Mouse (Mus musculus) MEL (cell line): Measurements from ENCODE around the gene Cmtm2a. TPM values are rescaled to one million over a fixed set of nuclear protein-coding genes. Genes with fewer than 3 reads are reported as not detected.

Source experiments
- DNase-seq: peaks from one replicate; pipeline ENCODE4 v3.0.0; 2011; ENCODE audit warnings: low read depth, low spot score
- H3K27ac ChIP-seq: 2 replicates; pipeline ENCODE4 v1.5.1; 2012; ENCODE audit warnings: low read depth, mild to moderate bottlenecking, control low read depth, low read length, moderate library complexity; ENCODE audit not compliant: control insufficient read depth
- H3K27me3 ChIP-seq, 2 experiments: fragments of 150-350 bp in 1 of 2; sonication (generic) in 1 of 2; 2 replicates each; pipeline ENCODE4 v1.6.1; 2012; ENCODE audit warnings: low read length in 2 of 2, mild to moderate bottlenecking in 2 of 2, improper control_type of control experiment in 1 of 2, moderate library complexity in 1 of 2; ENCODE audit not compliant: insufficient read depth in 2 of 2, control insufficient read depth in 1 of 2
- H3K36me3 ChIP-seq, 2 experiments: 2 replicates each; pipeline ENCODE4 v1.6.1; 2012 to 2014; ENCODE audit warnings: low read length in 2 of 2, improper control_type of control experiment in 1 of 2, inconsistent platforms in 1 of 2, mild to moderate bottlenecking in 1 of 2; ENCODE audit not compliant: insufficient read depth in 2 of 2, control insufficient read depth in 1 of 2
- H3K4me1 ChIP-seq, 2 experiments: fragments of 150-350 bp in 1 of 2; sonication (generic) in 1 of 2; 2 replicates each; pipeline ENCODE4 v1.6.1; 2012; ENCODE audit warnings: low read length in 2 of 2, improper control_type of control experiment in 1 of 2, mild to moderate bottlenecking in 1 of 2; ENCODE audit not compliant: insufficient read depth in 2 of 2, control insufficient read depth in 1 of 2
- H3K4me3 ChIP-seq, 2 experiments: fragments of 150-350 bp in 1 of 2; sonication (generic) in 1 of 2; 2 replicates each; pipeline ENCODE4 v1.5.1; 2012; ENCODE audit warnings: low read depth in 2 of 2, low read length in 2 of 2, mild to moderate bottlenecking in 2 of 2, moderate library complexity in 2 of 2, control low read depth in 1 of 2, improper control_type of control experiment in 1 of 2; ENCODE audit not compliant: control insufficient read depth in 1 of 2, insufficient read depth in 1 of 2
- H3K79me2 ChIP-seq: 2 replicates; pipeline ENCODE4 v1.6.1; 2012; ENCODE audit warnings: mild to moderate bottlenecking, low read length, moderate library complexity; ENCODE audit not compliant: control insufficient read depth, poor library complexity, insufficient read depth
- H3K9ac ChIP-seq: 2 replicates; pipeline ENCODE4 v1.6.1; 2012; ENCODE audit warnings: low read depth, mild to moderate bottlenecking, control low read depth, low read length, moderate library complexity; ENCODE audit not compliant: control insufficient read depth, poor library complexity, severe bottlenecking
- H3K9me3 ChIP-seq: fragments of 150-350 bp; sonication (generic); replicated peaks from 2 replicates; pipeline ENCODE4 v1.6.1; 2012; ENCODE audit warnings: mild to moderate bottlenecking, low read length, improper control_type of control experiment, moderate library complexity; ENCODE audit not compliant: insufficient read depth
- BHLHE40 ChIP-seq: IDR thresholded peaks from 2 replicates; pipeline ENCODE4 v1.6.1; 2012; ENCODE audit warnings: low read depth, mild to moderate bottlenecking, inconsistent platforms, low read length, improper control_type of control experiment, borderline replicate concordance
- CHD1 ChIP-seq: IDR thresholded peaks from 2 replicates; pipeline ENCODE4 v1.6.1; 2012; ENCODE audit warnings: low read depth, mild to moderate bottlenecking, inconsistent platforms, low read length, improper control_type of control experiment
- CHD2 ChIP-seq: IDR thresholded peaks from 2 replicates; pipeline ENCODE4 v1.6.1; 2011; ENCODE audit warnings: low read length, improper control_type of control experiment
- CTCF ChIP-seq, 3 experiments: IDR thresholded peaks in 2 of 3; conservative IDR thresholded peaks in 1 of 3; 2 replicates each; pipeline ENCODE4 v1.5.1; 2011 to 2012; ENCODE audit warnings: low read length in 3 of 3, low read depth in 2 of 3, mild to moderate bottlenecking in 2 of 3, improper control_type of control experiment in 1 of 3, inconsistent platforms in 1 of 3, mixed read lengths in 1 of 3, moderate library complexity in 1 of 3; ENCODE audit not compliant: control insufficient read depth in 1 of 3, insufficient read depth in 1 of 3, poor library complexity in 1 of 3, severe bottlenecking in 1 of 3
- E2F4 ChIP-seq: IDR thresholded peaks from 2 replicates; pipeline ENCODE4 v1.6.1; 2011; ENCODE audit warnings: low read depth, low read length, improper control_type of control experiment, borderline replicate concordance
- ELF1 ChIP-seq: IDR thresholded peaks from 2 replicates; pipeline ENCODE4 v1.6.1; 2014; ENCODE audit warnings: low read depth, mild to moderate bottlenecking, inconsistent platforms, low read length, improper control_type of control experiment, moderate library complexity
- EP300 ChIP-seq, 2 experiments: IDR thresholded peaks; 2 replicates each; pipeline ENCODE4 v1.6.1; 2011; ENCODE audit warnings: improper control_type of control experiment in 2 of 2, low read length in 2 of 2, low read depth in 1 of 2, mild to moderate bottlenecking in 1 of 2
- ETS1 ChIP-seq: IDR thresholded peaks from 2 replicates; pipeline ENCODE4 v1.6.1; 2012; ENCODE audit warnings: low read depth, mild to moderate bottlenecking, inconsistent platforms, low read length, improper control_type of control experiment, moderate library complexity
- GATA1 ChIP-seq: IDR thresholded peaks from 2 replicates; pipeline ENCODE4 v1.6.1; 2011; ENCODE audit warnings: low read depth, low read length, improper control_type of control experiment
- HCFC1 ChIP-seq: IDR thresholded peaks from 2 replicates; pipeline ENCODE4 v1.6.1; 2012; ENCODE audit warnings: low read depth, mild to moderate bottlenecking, inconsistent platforms, low read length, improper control_type of control experiment, moderate library complexity
- JUND ChIP-seq: IDR thresholded peaks from 2 replicates; pipeline ENCODE4 v1.6.1; 2011; ENCODE audit warnings: low read depth, mild to moderate bottlenecking, improper control_type of control experiment, low read length
- KAT2A ChIP-seq: conservative IDR thresholded peaks from 2 replicates; pipeline ENCODE4 v1.6.1; 2012; ENCODE audit warnings: low read depth, low read length, improper control_type of control experiment, inconsistent platforms
- MAFK ChIP-seq: IDR thresholded peaks from 2 replicates; pipeline ENCODE4 v1.6.1; 2011; ENCODE audit warnings: low read depth, mild to moderate bottlenecking, low read length, improper control_type of control experiment, borderline replicate concordance
- MAX ChIP-seq: IDR thresholded peaks from 2 replicates; pipeline ENCODE4 v1.6.1; 2011; ENCODE audit warnings: low read length, improper control_type of control experiment
- MAZ ChIP-seq: IDR thresholded peaks from 2 replicates; pipeline ENCODE4 v1.6.1; 2012; ENCODE audit warnings: low read depth, mild to moderate bottlenecking, inconsistent platforms, low read length, improper control_type of control experiment
- MEF2A ChIP-seq: IDR thresholded peaks from 2 replicates; pipeline ENCODE4 v1.6.1; 2014; ENCODE audit warnings: low read depth, mild to moderate bottlenecking, inconsistent platforms, low read length, improper control_type of control experiment; ENCODE audit not compliant: poor library complexity, insufficient replicate concordance, severe bottlenecking; ENCODE audit errors: extremely low read depth
- MXI1 ChIP-seq: IDR thresholded peaks from 2 replicates; pipeline ENCODE4 v1.6.1; 2011; ENCODE audit warnings: mild to moderate bottlenecking, low read depth, low read length, improper control_type of control experiment
- MYB ChIP-seq: IDR thresholded peaks from 2 replicates; pipeline ENCODE4 v1.6.1; 2011; ENCODE audit warnings: mild to moderate bottlenecking, low read depth, low read length, improper control_type of control experiment
- NELFE ChIP-seq: IDR thresholded peaks from 2 replicates; pipeline ENCODE4 v1.6.1; 2011; ENCODE audit warnings: low read depth, low read length, improper control_type of control experiment
- NRF1 ChIP-seq: IDR thresholded peaks from 2 replicates; pipeline ENCODE4 v1.6.1; 2014; ENCODE audit warnings: low read depth, mild to moderate bottlenecking, inconsistent platforms, low read length, improper control_type of control experiment, moderate library complexity; ENCODE audit not compliant: poor library complexity, insufficient read depth, severe bottlenecking
- POLR2A ChIP-seq, 2 experiments: IDR thresholded peaks; 2 replicates each; pipeline ENCODE4 v1.6.1; 2011 to 2012; ENCODE audit warnings: low read length in 2 of 2, mild to moderate bottlenecking in 2 of 2, control low read depth in 1 of 2, improper control_type of control experiment in 1 of 2, low read depth in 1 of 2, moderate library complexity in 1 of 2; ENCODE audit not compliant: control insufficient read depth in 1 of 2, insufficient read depth in 1 of 2, poor library complexity in 1 of 2
- POLR2AphosphoS2 ChIP-seq: IDR thresholded peaks from 2 replicates; pipeline ENCODE4 v1.6.1; 2011; ENCODE audit warnings: low read length, improper control_type of control experiment
- POLR2AphosphoS5 ChIP-seq: IDR thresholded peaks from 2 replicates; pipeline ENCODE4 v1.6.1; 2012; ENCODE audit warnings: low read depth, borderline replicate concordance, mild to moderate bottlenecking, inconsistent platforms, low read length, moderate library complexity, mixed read lengths
- RAD21 ChIP-seq: IDR thresholded peaks from 2 replicates; pipeline ENCODE4 v1.6.1; 2011; ENCODE audit warnings: mild to moderate bottlenecking, low read depth, low read length, improper control_type of control experiment
- RCOR1 ChIP-seq: IDR thresholded peaks from 2 replicates; pipeline ENCODE4 v1.6.1; 2012; ENCODE audit warnings: low read depth, mild to moderate bottlenecking, inconsistent platforms, low read length, improper control_type of control experiment
- SIN3A ChIP-seq: IDR thresholded peaks from 2 replicates; pipeline ENCODE4 v1.6.1; 2012; ENCODE audit warnings: low read length, improper control_type of control experiment, inconsistent platforms
- SMC3 ChIP-seq: IDR thresholded peaks from 2 replicates; pipeline ENCODE4 v1.6.1; 2011; ENCODE audit warnings: low read depth, low read length, improper control_type of control experiment
- TAL1 ChIP-seq: IDR thresholded peaks from 2 replicates; pipeline ENCODE4 v1.6.1; 2012; ENCODE audit warnings: mild to moderate bottlenecking, inconsistent platforms, low read length, moderate library complexity, mixed read lengths
- TBP ChIP-seq: IDR thresholded peaks from 2 replicates; pipeline ENCODE4 v1.8.0; 2011; ENCODE audit warnings: low read depth, low read length, improper control_type of control experiment
- TCF12 ChIP-seq: IDR thresholded peaks from 2 replicates; pipeline ENCODE4 v1.6.1; 2014; ENCODE audit warnings: low read depth, mild to moderate bottlenecking, inconsistent platforms, low read length, improper control_type of control experiment, moderate library complexity
- UBTF ChIP-seq: IDR thresholded peaks from 2 replicates; pipeline ENCODE4 v1.6.1; 2012; ENCODE audit warnings: low read depth, mild to moderate bottlenecking, inconsistent platforms, low read length, improper control_type of control experiment, moderate library complexity, borderline replicate concordance; ENCODE audit not compliant: insufficient read depth
- ZC3H11A ChIP-seq: IDR thresholded peaks from 2 replicates; pipeline ENCODE4 v1.6.1; 2012; ENCODE audit warnings: low read depth, mild to moderate bottlenecking, inconsistent platforms, low read length, improper control_type of control experiment
- ZKSCAN1 ChIP-seq: IDR thresholded peaks from 2 replicates; pipeline ENCODE4 v1.6.1; 2012; ENCODE audit warnings: low read depth, mild to moderate bottlenecking, inconsistent platforms, low read length, improper control_type of control experiment, moderate library complexity
- ZNF384 ChIP-seq: IDR thresholded peaks from 2 replicates; pipeline ENCODE4 v1.6.1; 2012; ENCODE audit warnings: low read depth, mild to moderate bottlenecking, inconsistent platforms, low read length, improper control_type of control experiment
- polyA plus RNA-seq, 2 experiments: library from polyadenylated mRNA; stranded (reverse) in 1 of 2; unstranded in 1 of 2; fragments of >175 nt in 1 of 2; fragments of >200 nt in 1 of 2; gene quantifications; 2 replicates each; pipeline versions ENCODE4 v1.2.1 to v1.2.4; 2012; ENCODE audit warnings: low replicate concordance in 2 of 2, low read depth in 1 of 2; ENCODE audit not compliant: insufficient read length in 2 of 2, insufficient read depth in 1 of 2, missing spikeins in 1 of 2
- total RNA-seq: library from RNA; depleted of rRNA; stranded (reverse); fragments of 300-350 nt; gene quantifications from 2 replicates; pipeline ENCODE4 v1.2.3, GENCODE M21; 2012

Cmtm2a gene
- total and polyA plus RNA-seq, 3 experiments, result not detected

GRCm38 (mm10) chr8:104249442-104249996, 43.5 kb downstream of the Cmtm2a start (continued):
- peak; percentile 27; the same call in 1 of the 2 replicates for TF ChIP-seq TCF12
- TF ChIP-seq POLR2AphosphoS5, result no peak
- TF ChIP-seq RAD21, result no peak
- TF ChIP-seq, all 39 proteins: peak for 17

DNA sequence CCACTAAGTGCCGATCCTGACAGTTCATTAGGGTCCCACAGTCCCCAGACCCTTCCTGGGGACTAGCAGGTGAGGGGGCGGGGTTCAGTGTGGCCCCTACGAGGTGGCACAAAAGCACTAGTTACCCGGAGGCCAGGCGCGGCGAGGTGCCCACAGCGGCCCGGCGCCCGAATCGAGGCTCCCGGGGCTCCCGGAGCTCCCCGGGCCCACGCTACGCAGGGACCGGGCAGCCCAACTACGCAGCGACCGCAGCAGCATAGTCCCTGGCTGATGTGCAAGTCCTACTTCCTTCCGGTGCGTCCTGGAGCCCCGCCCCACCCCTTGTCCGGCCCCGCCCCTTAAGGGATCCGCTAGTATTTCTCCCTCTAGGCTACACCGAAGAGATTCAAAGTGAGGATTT, 44.7 kb downstream of the Cmtm2a start, which contains the start of gene Tk2:
TSS of gene Tk2 (minus strand) at position 283 of the 400 bp plus-strand sequence.
- H3K27ac ChIP-seq, result peak within 1 kb of the TSS; percentile 74
- TF ChIP-seq TBP (peak; percentile 59), MAFK (no peak), ZNF384 (peak; percentile 11; the same call in 1 of the 2 replicates), ZC3H11A (no peak), SIN3A (no peak; the same call in 1 of the 2 replicates), CHD2 (no peak), CHD1 (no peak), MXI1 (peak; percentile 6; the same call in 1 of the 2 replicates), TCF12 (no peak; the same call in 1 of the 2 replicates), ELF1 (peak; percentile 67), NELFE (peak; percentile 90), TAL1 (no peak), HCFC1 (peak; percentile 77), GATA1 (no peak), POLR2A (IDR thresholded peaks at IDR 0.05; ENCODE audit: control insufficient read depth in 1 of 2, insufficient read depth in 1 of 2, low read depth in 1 of 2, low read length in 2 of 2, poor library complexity in 1 of 2) (peak; percentile 85 to 87), BHLHE40 (no peak), EP300 (IDR thresholded peaks at IDR 0.05; ENCODE audit: low read depth in 1 of 2, low read length in 2 of 2) (no peak), NRF1 (no peak), ZKSCAN1 (no peak), POLR2AphosphoS5 (no peak), MEF2A (no peak), UBTF (no peak), SMC3 (no peak), POLR2AphosphoS2 (peak; percentile 64; the same call in 1 of the 2 replicates), MAZ (no peak), CTCF (IDR thresholded peaks at IDR 0.05 in 2 of 3, conservative IDR thresholded peaks at IDR 0.05 in 1 of 3; ENCODE audit: control insufficient read depth in 1 of 3, insufficient read depth in 1 of 3, low read depth in 2 of 3, low read length in 3 of 3, poor library complexity in 1 of 3, severe bottlenecking in 1 of 3) (no peak), RAD21 (no peak), KAT2A (no peak), ETS1 (no peak; the same call in 1 of the 2 replicates), JUND (no peak), RCOR1 (no peak), MAX (no peak), MYB (no peak), E2F4 (no peak)

More for the DNA sequence above, 44.7 kb downstream of the Cmtm2a start, which contains the start of gene Tk2:
- Histone ChIP-seq H3K9ac (peak within 1 kb of the TSS; percentile 91), H3K36me3 (peaks cover 0 to 17% of the 10 kb centered on the region in 2 experiments; a peak in 2 of 4 replicates), H3K79me2 (peaks cover 7% of the 10 kb centered on the region), H3K4me3 (peak within 1 kb of the TSS; percentile 90 to 94), H3K4me1 (peaks cover 8 to 31% of the 10 kb centered on the region in 2 experiments), H3K27me3 (no peaks in the 10 kb centered on the region), H3K9me3 (no peaks in the 10 kb centered on the region)
- DNase-seq, result peak; percentile 93
